Mouse (Mus musculus): Measurements from ENCODE around the gene Dab1. TPM values are rescaled to one million over a fixed set of nuclear protein-coding genes. Genes with fewer than 3 reads are reported as not detected.

Gene Dab1
- polyA plus RNA-seq, 1 experiment: 0.26 TPM

- no peak for DNase-seq (ENCODE audit: low read depth in 1 of 2, low spot score in 2 of 2)
- TF ChIP-seq POLR2A (IDR thresholded peaks at IDR 0.05; ENCODE audit: low read depth, low read length): no peak
- TF ChIP-seq CTCF (IDR thresholded peaks at IDR 0.05; ENCODE audit: extremely low read depth, insufficient read depth, insufficient read length, insufficient replicate concordance): no peak
- no peak overlapping the region for H3K4me3 ChIP-seq (ENCODE audit: extremely low read depth, insufficient read depth, insufficient read length)
- WGBS: 80% methylated on average over 3 of the region's 3 CpGs
- H3K36me3 ChIP-seq (ENCODE audit: control insufficient read depth, insufficient read depth, low read length): no peaks in the 10 kb centered on the region
- no peaks in the 10 kb centered on the region for H3K27me3 ChIP-seq (ENCODE audit: control insufficient read depth, insufficient read depth, low read length)
- no peak overlapping the region for H3K27ac ChIP-seq (ENCODE audit: insufficient read depth, low read length)
- H3K4me1 ChIP-seq (ENCODE audit: control insufficient read depth, insufficient read depth, insufficient read length): no peaks in the 10 kb centered on the region
Observed at GRCm38 (mm10) chr4:104775601-104776000, 1156.4 kb downstream of the Dab1 start.

GRCm38 (mm10) chr4:104779460-104779859 is 1160.3 kb downstream of the Dab1 start:
- no peak for DNase-seq (ENCODE audit: low read depth in 1 of 2, low spot score in 2 of 2)
- Histone ChIP-seq H3K36me3 (ENCODE audit: control insufficient read depth, insufficient read depth, low read length) (no peaks in the 10 kb centered on the region), H3K27me3 (ENCODE audit: control insufficient read depth, insufficient read depth, low read length) (no peaks in the 10 kb centered on the region), H3K4me1 (ENCODE audit: control insufficient read depth, insufficient read depth, insufficient read length) (no peaks in the 10 kb centered on the region), H3K4me3 (ENCODE audit: extremely low read depth, insufficient read depth, insufficient read length) (no peak overlapping the region), H3K27ac (ENCODE audit: insufficient read depth, low read length) (no peak overlapping the region)
- TF ChIP-seq POLR2A (IDR thresholded peaks at IDR 0.05; ENCODE audit: low read depth, low read length): no peak
- no peak for TF ChIP-seq CTCF (IDR thresholded peaks at IDR 0.05; ENCODE audit: extremely low read depth, insufficient read depth, insufficient read length, insufficient replicate concordance)
- WGBS: 90% methylated on average over 5 of the region's 5 CpGs

GRCm38 (mm10) chr4:104781441-104781840 is 1162.3 kb downstream of the Dab1 start:
- Histone ChIP-seq H3K36me3 (ENCODE audit: control insufficient read depth, insufficient read depth, low read length) (no peaks in the 10 kb centered on the region), H3K4me3 (ENCODE audit: extremely low read depth, insufficient read depth, insufficient read length) (no peak overlapping the region), H3K27me3 (ENCODE audit: control insufficient read depth, insufficient read depth, low read length) (no peaks in the 10 kb centered on the region), H3K27ac (ENCODE audit: insufficient read depth, low read length) (no peak overlapping the region), H3K4me1 (ENCODE audit: control insufficient read depth, insufficient read depth, insufficient read length) (no peaks in the 10 kb centered on the region)
- no peak for DNase-seq (ENCODE audit: low read depth in 1 of 2, low spot score in 2 of 2)
- no peak for TF ChIP-seq CTCF (IDR thresholded peaks at IDR 0.05; ENCODE audit: extremely low read depth, insufficient read depth, insufficient read length, insufficient replicate concordance)
- TF ChIP-seq POLR2A (IDR thresholded peaks at IDR 0.05; ENCODE audit: low read depth, low read length): no peak
- 87% methylated on average over 3 of the region's 3 CpGs for WGBS

- DNase-seq (ENCODE audit: low read depth in 1 of 2, low spot score in 2 of 2): no peak
- Histone ChIP-seq H3K4me1 (ENCODE audit: control insufficient read depth, insufficient read depth, insufficient read length) (no peaks in the 10 kb centered on the region), H3K36me3 (ENCODE audit: control insufficient read depth, insufficient read depth, low read length) (no peaks in the 10 kb centered on the region), H3K4me3 (ENCODE audit: extremely low read depth, insufficient read depth, insufficient read length) (no peak overlapping the region), H3K27me3 (ENCODE audit: control insufficient read depth, insufficient read depth, low read length) (no peaks in the 10 kb centered on the region), H3K27ac (ENCODE audit: insufficient read depth, low read length) (no peak overlapping the region)
- no peak for TF ChIP-seq CTCF (IDR thresholded peaks at IDR 0.05; ENCODE audit: extremely low read depth, insufficient read depth, insufficient read length, insufficient replicate concordance)
- no peak for TF ChIP-seq POLR2A (IDR thresholded peaks at IDR 0.05; ENCODE audit: low read depth, low read length)
- 48% methylated on average over 4 of the region's 4 CpGs for WGBS
Observed at GRCm38 (mm10) chr4:104782346-104782745, 1163.2 kb downstream of the Dab1 start.

GRCm38 (mm10) chr4:104792111-104792510 is 1173.0 kb downstream of the Dab1 start:
- no peak overlapping the region for H3K4me3 ChIP-seq (ENCODE audit: extremely low read depth, insufficient read depth, insufficient read length)
- TF ChIP-seq POLR2A (IDR thresholded peaks at IDR 0.05; ENCODE audit: low read depth, low read length) (no peak), CTCF (IDR thresholded peaks at IDR 0.05; ENCODE audit: extremely low read depth, insufficient read depth, insufficient read length, insufficient replicate concordance) (no peak)
- no peak overlapping the region for H3K27ac ChIP-seq (ENCODE audit: insufficient read depth, low read length)
- H3K4me1 ChIP-seq (ENCODE audit: control insufficient read depth, insufficient read depth, insufficient read length): no peaks in the 10 kb centered on the region
- DNase-seq (ENCODE audit: low read depth in 1 of 2, low spot score in 2 of 2): no peak
- WGBS: 88% methylated on average over 4 of the region's 4 CpGs
- H3K27me3 ChIP-seq (ENCODE audit: control insufficient read depth, insufficient read depth, low read length): no peaks in the 10 kb centered on the region
- H3K36me3 ChIP-seq (ENCODE audit: control insufficient read depth, insufficient read depth, low read length): no peaks in the 10 kb centered on the region

All from spleen, adult 2 months (tissue).